Mouse (Mus musculus) cerebellum, adult 8-10 months (tissue): ENCODE results near the gene Donson.

Experiments
- DNase-seq: peaks from one replicate; pipeline ENCODE4 v3.0.0; 2022

Gene Donson

DNA sequence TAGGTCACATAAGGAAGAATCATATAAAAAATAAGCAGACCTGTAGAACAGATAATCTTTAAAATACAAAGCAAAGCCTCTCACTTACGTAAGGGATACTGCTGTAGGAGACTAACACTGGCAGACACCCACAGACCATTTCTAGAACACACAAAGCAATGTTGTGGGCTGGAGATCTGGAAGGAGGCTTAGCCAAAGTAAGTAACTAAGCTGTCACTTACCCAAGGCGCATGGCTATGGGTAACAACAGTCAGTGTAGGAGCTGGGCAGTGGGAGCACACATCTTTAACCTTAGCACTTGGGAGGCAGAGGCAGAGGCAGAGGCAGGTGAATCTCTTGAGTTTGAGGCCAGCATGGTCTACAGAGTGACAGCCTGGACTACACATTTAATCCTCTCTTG lies 48.9 kb downstream of the Donson start:
- no peak for DNase-seq

DNA sequence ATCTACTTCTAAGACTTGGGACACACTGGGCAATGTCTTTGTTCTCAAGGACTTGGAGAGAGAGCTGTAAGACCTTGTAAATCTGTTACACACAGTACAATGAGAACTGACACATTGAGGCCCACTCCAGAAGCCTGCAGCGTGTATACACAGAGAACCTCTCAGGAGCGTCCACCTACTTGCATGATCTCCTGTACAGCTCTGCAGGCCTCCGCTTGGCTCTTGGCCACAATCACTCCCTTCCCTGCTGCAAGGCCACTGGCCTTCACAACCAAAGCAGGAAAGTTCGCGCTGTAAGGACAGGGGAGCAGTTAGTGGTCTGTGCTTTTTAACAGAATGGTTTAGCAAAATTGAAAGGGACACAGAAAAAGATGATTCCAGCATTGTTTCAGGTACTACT lies 49.4 kb downstream of the Donson start:
- DNase-seq: no peak

DNA sequence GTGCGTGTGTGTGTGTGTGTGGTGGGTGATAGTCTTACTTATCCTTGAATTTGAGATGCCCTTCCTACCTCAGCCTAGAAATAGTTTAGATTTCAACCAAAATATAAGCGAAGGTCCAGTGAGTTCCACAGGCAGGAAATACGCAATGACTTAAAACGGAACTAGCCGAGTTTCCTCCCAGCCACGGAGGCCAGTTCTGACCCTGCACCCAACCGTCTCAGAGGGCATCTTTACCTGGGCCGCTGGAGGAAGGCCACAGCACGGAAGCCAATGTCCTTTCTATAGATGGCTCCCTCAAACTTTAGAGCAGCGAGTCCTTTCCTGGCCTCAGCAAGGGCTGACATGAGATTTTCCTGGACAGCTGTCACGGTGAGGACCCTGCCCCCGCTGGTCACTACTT lies 54.9 kb downstream of the Donson start:
- no peak for DNase-seq

DNA sequence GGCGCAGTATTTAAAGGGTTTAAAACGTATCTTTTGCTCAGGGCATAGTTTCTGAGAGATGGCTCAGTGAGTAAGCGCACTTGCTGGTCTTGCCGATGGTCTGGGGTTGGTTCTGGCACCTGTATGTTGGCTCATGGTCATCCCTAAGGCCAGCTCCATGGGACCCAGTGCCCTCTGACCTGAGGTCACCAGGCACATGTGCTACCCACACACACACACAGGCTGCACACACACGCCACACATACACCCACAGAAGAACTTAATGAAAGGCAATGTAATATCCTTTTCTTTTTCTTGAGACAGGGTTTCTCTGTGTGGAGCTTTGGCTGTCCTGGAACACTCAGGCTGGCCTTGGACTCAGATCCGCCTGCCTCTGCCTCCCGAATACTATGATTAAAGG lies 55.6 kb downstream of the Donson start:
- DNase-seq: no peak

DNA sequence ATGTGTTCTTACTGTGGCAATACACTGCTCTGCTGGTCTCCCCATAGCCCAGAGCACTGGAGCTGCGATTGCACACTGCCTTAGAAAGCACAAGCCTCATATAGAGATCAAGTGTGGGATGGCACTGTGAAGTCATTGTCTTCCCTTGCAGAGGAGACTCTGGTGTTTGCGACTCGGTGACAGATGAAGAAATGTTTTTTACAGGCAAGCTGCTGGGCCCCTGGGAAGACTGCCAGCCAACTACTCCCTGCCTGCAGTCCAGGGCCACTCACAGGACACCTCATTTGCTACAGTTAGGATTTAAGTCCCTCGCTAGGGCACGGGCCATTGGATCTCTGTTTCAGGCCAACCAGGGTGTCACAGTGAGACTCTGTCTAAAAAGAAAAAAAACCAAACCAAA lies 56.1 kb downstream of the Donson start:
- DNase-seq: no peak

DNA sequence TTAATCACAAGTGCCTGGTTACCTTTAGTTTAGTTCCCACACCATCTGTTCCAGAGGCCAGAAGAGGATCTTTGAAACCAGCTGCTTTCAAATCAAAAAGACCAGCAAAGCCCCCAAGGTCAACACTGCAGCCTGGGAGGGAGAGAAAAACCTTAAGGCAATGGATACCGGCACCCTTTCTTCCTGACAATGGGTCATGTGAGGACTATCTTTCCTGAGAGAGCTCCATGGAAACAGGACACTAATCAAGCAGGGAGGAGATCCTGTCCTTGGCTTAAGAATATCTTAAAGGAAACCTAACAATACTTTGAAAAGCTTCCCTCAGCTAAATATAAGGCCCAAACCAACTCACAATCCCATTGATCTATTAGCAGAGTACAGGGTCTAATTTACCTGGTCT lies 58.0 kb downstream of the Donson start:
- DNase-seq: no peak

DNA sequence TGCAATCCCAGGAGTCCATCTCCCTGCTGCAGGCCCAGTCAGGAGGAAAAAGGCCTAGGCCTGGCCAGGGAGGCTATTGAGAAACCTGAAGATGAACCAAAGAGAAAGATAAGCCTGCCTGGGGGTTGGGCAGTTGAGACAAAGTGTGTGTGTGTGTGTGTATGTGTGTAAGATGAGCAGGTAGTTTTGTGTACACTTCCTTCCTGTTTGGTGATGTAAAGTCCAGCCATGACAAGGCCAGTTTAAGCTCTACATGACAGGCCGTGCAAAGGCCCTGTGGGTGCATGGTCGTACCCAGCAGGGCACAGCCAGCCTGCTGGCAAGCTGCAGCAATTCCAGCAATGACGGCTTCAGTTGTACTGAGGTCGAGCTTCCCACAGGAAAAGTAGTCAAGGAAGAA lies 58.8 kb downstream of the Donson start:
- no peak for DNase-seq

DNA sequence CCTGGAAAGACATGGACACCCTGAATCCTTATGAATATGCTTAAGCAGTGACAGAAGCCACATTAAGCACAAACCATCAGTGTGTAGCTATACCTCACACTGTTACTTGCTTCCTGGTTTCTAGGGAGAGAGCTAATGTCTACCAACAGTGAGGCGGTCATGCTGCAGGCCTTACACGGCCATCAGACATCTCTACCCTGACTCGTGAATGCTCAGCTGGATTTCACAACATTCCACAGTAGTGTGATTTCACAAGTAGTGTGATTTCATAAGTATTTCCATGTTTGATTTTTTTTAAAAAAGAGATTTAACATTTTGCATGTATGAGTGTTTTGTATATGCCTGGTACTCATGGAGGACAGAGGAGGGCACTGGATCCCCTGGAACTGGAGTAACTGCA lies 59.9 kb downstream of the Donson start:
- no peak for DNase-seq

DNA sequence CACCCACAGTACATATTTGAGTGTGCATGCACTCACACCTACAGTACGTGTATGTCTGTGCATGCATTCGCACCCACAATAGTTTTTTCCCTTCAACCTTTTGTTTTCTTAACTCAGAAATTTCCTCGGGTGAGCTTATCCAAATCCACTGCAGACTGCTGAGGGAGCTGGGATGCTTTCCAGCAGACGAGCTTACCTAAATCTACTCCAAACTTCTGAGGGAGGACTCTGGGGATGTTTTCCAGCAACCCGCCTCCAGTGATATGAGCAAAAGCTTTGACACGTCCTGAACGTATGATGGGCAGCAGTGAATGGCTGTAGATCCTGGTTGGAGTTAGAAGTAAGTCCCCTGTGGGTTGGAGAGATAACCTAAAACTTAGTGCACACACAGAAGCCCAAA lies 60.7 kb downstream of the Donson start:
- DNase-seq: no peak
